Mouse (Mus musculus) MEL (cell line): ENCODE results near the gene Rcl1. TPM values are rescaled to one million over a fixed set of nuclear protein-coding genes. Genes with fewer than 3 reads are reported as not detected.

Experiments used
- DNase-seq: peaks from one replicate; pipeline ENCODE4 v3.0.0; 2011; ENCODE audit warnings: low read depth, low spot score
- H3K27ac ChIP-seq: 2 replicates; pipeline ENCODE4 v1.5.1; 2012; ENCODE audit warnings: low read depth, mild to moderate bottlenecking, control low read depth, low read length, moderate library complexity; ENCODE audit not compliant: control insufficient read depth
- H3K27me3 ChIP-seq, 2 experiments: fragments of 150-350 bp in 1 of 2; sonication (generic) in 1 of 2; 2 replicates each; pipeline ENCODE4 v1.6.1; 2012; ENCODE audit warnings: low read length in 2 of 2, mild to moderate bottlenecking in 2 of 2, improper control_type of control experiment in 1 of 2, moderate library complexity in 1 of 2; ENCODE audit not compliant: insufficient read depth in 2 of 2, control insufficient read depth in 1 of 2
- H3K36me3 ChIP-seq, 2 experiments: 2 replicates each; pipeline ENCODE4 v1.6.1; 2012 to 2014; ENCODE audit warnings: low read length in 2 of 2, improper control_type of control experiment in 1 of 2, inconsistent platforms in 1 of 2, mild to moderate bottlenecking in 1 of 2; ENCODE audit not compliant: insufficient read depth in 2 of 2, control insufficient read depth in 1 of 2
- H3K4me1 ChIP-seq, 2 experiments: fragments of 150-350 bp in 1 of 2; sonication (generic) in 1 of 2; 2 replicates each; pipeline ENCODE4 v1.6.1; 2012; ENCODE audit warnings: low read length in 2 of 2, improper control_type of control experiment in 1 of 2, mild to moderate bottlenecking in 1 of 2; ENCODE audit not compliant: insufficient read depth in 2 of 2, control insufficient read depth in 1 of 2
- H3K4me3 ChIP-seq, 2 experiments: fragments of 150-350 bp in 1 of 2; sonication (generic) in 1 of 2; 2 replicates each; pipeline ENCODE4 v1.5.1; 2012; ENCODE audit warnings: low read depth in 2 of 2, low read length in 2 of 2, mild to moderate bottlenecking in 2 of 2, moderate library complexity in 2 of 2, control low read depth in 1 of 2, improper control_type of control experiment in 1 of 2; ENCODE audit not compliant: control insufficient read depth in 1 of 2, insufficient read depth in 1 of 2
- H3K79me2 ChIP-seq: 2 replicates; pipeline ENCODE4 v1.6.1; 2012; ENCODE audit warnings: mild to moderate bottlenecking, low read length, moderate library complexity; ENCODE audit not compliant: control insufficient read depth, poor library complexity, insufficient read depth
- H3K9ac ChIP-seq: 2 replicates; pipeline ENCODE4 v1.6.1; 2012; ENCODE audit warnings: low read depth, mild to moderate bottlenecking, control low read depth, low read length, moderate library complexity; ENCODE audit not compliant: control insufficient read depth, poor library complexity, severe bottlenecking
- H3K9me3 ChIP-seq: fragments of 150-350 bp; sonication (generic); replicated peaks from 2 replicates; pipeline ENCODE4 v1.6.1; 2012; ENCODE audit warnings: mild to moderate bottlenecking, low read length, improper control_type of control experiment, moderate library complexity; ENCODE audit not compliant: insufficient read depth
- BHLHE40 ChIP-seq: IDR thresholded peaks from 2 replicates; pipeline ENCODE4 v1.6.1; 2012; ENCODE audit warnings: low read depth, mild to moderate bottlenecking, inconsistent platforms, low read length, improper control_type of control experiment, borderline replicate concordance
- CTCF ChIP-seq, 3 experiments: IDR thresholded peaks in 2 of 3; conservative IDR thresholded peaks in 1 of 3; 2 replicates each; pipeline ENCODE4 v1.5.1; 2011 to 2012; ENCODE audit warnings: low read length in 3 of 3, low read depth in 2 of 3, mild to moderate bottlenecking in 2 of 3, improper control_type of control experiment in 1 of 3, inconsistent platforms in 1 of 3, mixed read lengths in 1 of 3, moderate library complexity in 1 of 3; ENCODE audit not compliant: control insufficient read depth in 1 of 3, insufficient read depth in 1 of 3, poor library complexity in 1 of 3, severe bottlenecking in 1 of 3
- ELF1 ChIP-seq: IDR thresholded peaks from 2 replicates; pipeline ENCODE4 v1.6.1; 2014; ENCODE audit warnings: low read depth, mild to moderate bottlenecking, inconsistent platforms, low read length, improper control_type of control experiment, moderate library complexity
- EP300 ChIP-seq, 2 experiments: IDR thresholded peaks; 2 replicates each; pipeline ENCODE4 v1.6.1; 2011; ENCODE audit warnings: improper control_type of control experiment in 2 of 2, low read length in 2 of 2, low read depth in 1 of 2, mild to moderate bottlenecking in 1 of 2
- ETS1 ChIP-seq: IDR thresholded peaks from 2 replicates; pipeline ENCODE4 v1.6.1; 2012; ENCODE audit warnings: low read depth, mild to moderate bottlenecking, inconsistent platforms, low read length, improper control_type of control experiment, moderate library complexity
- GABPA ChIP-seq: IDR thresholded peaks from 2 replicates; pipeline ENCODE4 v1.6.1; 2012; ENCODE audit warnings: low read depth, mild to moderate bottlenecking, inconsistent platforms, low read length, improper control_type of control experiment, moderate library complexity
- GATA1 ChIP-seq: IDR thresholded peaks from 2 replicates; pipeline ENCODE4 v1.6.1; 2011; ENCODE audit warnings: low read depth, low read length, improper control_type of control experiment
- HCFC1 ChIP-seq: IDR thresholded peaks from 2 replicates; pipeline ENCODE4 v1.6.1; 2012; ENCODE audit warnings: low read depth, mild to moderate bottlenecking, inconsistent platforms, low read length, improper control_type of control experiment, moderate library complexity
- JUND ChIP-seq: IDR thresholded peaks from 2 replicates; pipeline ENCODE4 v1.6.1; 2011; ENCODE audit warnings: low read depth, mild to moderate bottlenecking, improper control_type of control experiment, low read length
- KAT2A ChIP-seq: conservative IDR thresholded peaks from 2 replicates; pipeline ENCODE4 v1.6.1; 2012; ENCODE audit warnings: low read depth, low read length, improper control_type of control experiment, inconsistent platforms
- MAZ ChIP-seq: IDR thresholded peaks from 2 replicates; pipeline ENCODE4 v1.6.1; 2012; ENCODE audit warnings: low read depth, mild to moderate bottlenecking, inconsistent platforms, low read length, improper control_type of control experiment
- MXI1 ChIP-seq: IDR thresholded peaks from 2 replicates; pipeline ENCODE4 v1.6.1; 2011; ENCODE audit warnings: mild to moderate bottlenecking, low read depth, low read length, improper control_type of control experiment
- MYB ChIP-seq: IDR thresholded peaks from 2 replicates; pipeline ENCODE4 v1.6.1; 2011; ENCODE audit warnings: mild to moderate bottlenecking, low read depth, low read length, improper control_type of control experiment
- NELFE ChIP-seq: IDR thresholded peaks from 2 replicates; pipeline ENCODE4 v1.6.1; 2011; ENCODE audit warnings: low read depth, low read length, improper control_type of control experiment
- NRF1 ChIP-seq: IDR thresholded peaks from 2 replicates; pipeline ENCODE4 v1.6.1; 2014; ENCODE audit warnings: low read depth, mild to moderate bottlenecking, inconsistent platforms, low read length, improper control_type of control experiment, moderate library complexity; ENCODE audit not compliant: poor library complexity, insufficient read depth, severe bottlenecking
- POLR2A ChIP-seq, 2 experiments: IDR thresholded peaks; 2 replicates each; pipeline ENCODE4 v1.6.1; 2011 to 2012; ENCODE audit warnings: low read length in 2 of 2, mild to moderate bottlenecking in 2 of 2, control low read depth in 1 of 2, improper control_type of control experiment in 1 of 2, low read depth in 1 of 2, moderate library complexity in 1 of 2; ENCODE audit not compliant: control insufficient read depth in 1 of 2, insufficient read depth in 1 of 2, poor library complexity in 1 of 2
- RAD21 ChIP-seq: IDR thresholded peaks from 2 replicates; pipeline ENCODE4 v1.6.1; 2011; ENCODE audit warnings: mild to moderate bottlenecking, low read depth, low read length, improper control_type of control experiment
- RCOR1 ChIP-seq: IDR thresholded peaks from 2 replicates; pipeline ENCODE4 v1.6.1; 2012; ENCODE audit warnings: low read depth, mild to moderate bottlenecking, inconsistent platforms, low read length, improper control_type of control experiment
- SMC3 ChIP-seq: IDR thresholded peaks from 2 replicates; pipeline ENCODE4 v1.6.1; 2011; ENCODE audit warnings: low read depth, low read length, improper control_type of control experiment
- UBTF ChIP-seq: IDR thresholded peaks from 2 replicates; pipeline ENCODE4 v1.6.1; 2012; ENCODE audit warnings: low read depth, mild to moderate bottlenecking, inconsistent platforms, low read length, improper control_type of control experiment, moderate library complexity, borderline replicate concordance; ENCODE audit not compliant: insufficient read depth
- USF2 ChIP-seq, 2 experiments: IDR thresholded peaks; 2 replicates each; pipeline ENCODE4 v1.6.1; 2011 to 2012; ENCODE audit warnings: improper control_type of control experiment in 2 of 2, low read length in 2 of 2, borderline replicate concordance in 1 of 2, inconsistent platforms in 1 of 2, low read depth in 1 of 2, mild to moderate bottlenecking in 1 of 2; ENCODE audit not compliant: insufficient read depth in 1 of 2
- ZC3H11A ChIP-seq: IDR thresholded peaks from 2 replicates; pipeline ENCODE4 v1.6.1; 2012; ENCODE audit warnings: low read depth, mild to moderate bottlenecking, inconsistent platforms, low read length, improper control_type of control experiment
- ZKSCAN1 ChIP-seq: IDR thresholded peaks from 2 replicates; pipeline ENCODE4 v1.6.1; 2012; ENCODE audit warnings: low read depth, mild to moderate bottlenecking, inconsistent platforms, low read length, improper control_type of control experiment, moderate library complexity
- ZNF384 ChIP-seq: IDR thresholded peaks from 2 replicates; pipeline ENCODE4 v1.6.1; 2012; ENCODE audit warnings: low read depth, mild to moderate bottlenecking, inconsistent platforms, low read length, improper control_type of control experiment
- polyA plus RNA-seq, 2 experiments: library from polyadenylated mRNA; stranded (reverse) in 1 of 2; unstranded in 1 of 2; fragments of >175 nt in 1 of 2; fragments of >200 nt in 1 of 2; gene quantifications; 2 replicates each; pipeline versions ENCODE4 v1.2.1 to v1.2.4; 2012; ENCODE audit warnings: low replicate concordance in 2 of 2, low read depth in 1 of 2; ENCODE audit not compliant: insufficient read length in 2 of 2, insufficient read depth in 1 of 2, missing spikeins in 1 of 2
- total RNA-seq: library from RNA; depleted of rRNA; stranded (reverse); fragments of 300-350 nt; gene quantifications from 2 replicates; pipeline ENCODE4 v1.2.3, GENCODE M21; 2012

Rcl1 gene
- total and polyA plus RNA-seq, 3 experiments = 86.4 to 122 TPM; not detected in 1

DNA sequence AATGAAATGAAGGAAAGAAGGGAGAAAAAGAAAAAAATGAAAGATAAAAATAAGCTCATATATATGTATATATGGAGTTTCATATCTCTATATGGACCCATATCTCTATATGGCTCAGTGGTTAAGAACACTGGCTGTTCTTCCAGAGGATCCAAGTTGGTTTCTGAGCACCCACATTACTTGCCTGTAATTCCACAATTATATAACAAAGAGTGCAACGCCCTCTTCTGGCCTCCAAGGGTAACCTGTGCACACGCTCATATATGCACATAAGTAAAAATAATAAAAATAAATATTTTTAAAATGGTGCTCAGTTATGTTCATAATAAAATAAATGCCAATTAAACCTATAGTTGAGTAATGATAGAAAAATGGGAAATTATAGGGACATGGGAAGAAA is 41.5 kb upstream of the Rcl1 start:
- H3K79me2 ChIP-seq = no peaks in the 10 kb centered on the region
- H3K9ac ChIP-seq = no peak overlapping the region
- peaks cover 0 to 9% of the 10 kb centered on the region in 2 experiments; a peak in 2 of 4 replicates for H3K36me3 ChIP-seq
- DNase-seq = peak; percentile 41
- TF ChIP-seq MAZ (no peak), ELF1 (no peak), RCOR1 (no peak), NELFE (no peak), SMC3 (peak; percentile 22; the same call in 1 of the 2 replicates), ZC3H11A (peak; percentile 39), GATA1 (no peak), CTCF (IDR thresholded peaks at IDR 0.05 in 2 of 3, conservative IDR thresholded peaks at IDR 0.05 in 1 of 3; ENCODE audit: control insufficient read depth in 1 of 3, insufficient read depth in 1 of 3, low read depth in 2 of 3, low read length in 3 of 3, poor library complexity in 1 of 3, severe bottlenecking in 1 of 3) (peak; percentile 13 to 41 (median 23); a peak in 4 of 6 replicates), RAD21 (peak; percentile 49), ZKSCAN1 (no peak), UBTF (no peak), ZNF384 (no peak), BHLHE40 (no peak), KAT2A (no peak)
- peaks cover 2 to 10% of the 10 kb centered on the region in 2 experiments; a peak in 2 of 4 replicates for H3K4me1 ChIP-seq
- no peaks in the 10 kb centered on the region for H3K27me3 ChIP-seq
- no peaks in the 10 kb centered on the region for H3K9me3 ChIP-seq
- H3K4me3 ChIP-seq = no peak overlapping the region
- H3K27ac ChIP-seq = no peak overlapping the region

DNA sequence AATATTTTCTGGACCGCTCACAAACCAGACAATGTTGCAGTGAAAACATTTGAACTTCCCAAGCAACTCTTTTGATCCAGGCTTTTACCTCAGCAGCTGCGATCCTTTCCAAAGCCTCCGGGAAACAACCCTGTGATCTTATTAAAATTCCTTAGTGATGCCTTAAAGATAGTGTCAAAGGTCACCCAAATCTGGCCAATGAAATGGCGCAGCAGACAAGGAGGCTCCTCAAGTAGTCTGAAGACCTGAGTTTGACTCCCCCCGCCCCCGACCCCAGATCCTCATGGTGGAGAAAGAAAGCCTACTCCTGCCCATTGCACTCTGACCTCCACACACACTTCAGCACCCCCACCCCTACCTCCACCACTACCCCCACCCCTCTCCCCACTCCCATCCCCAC is 40.9 kb upstream of the Rcl1 start:
- H3K4me1 ChIP-seq = peaks cover 2 to 12% of the 10 kb centered on the region in 2 experiments; a peak in 3 of 4 replicates
- TF ChIP-seq USF2 (IDR thresholded peaks at IDR 0.05; ENCODE audit: borderline replicate concordance in 1 of 2, insufficient read depth in 1 of 2, low read depth in 1 of 2, low read length in 2 of 2) = no peak
- no peak for TF ChIP-seq ETS1
- no peak for TF ChIP-seq MYB
- TF ChIP-seq HCFC1 = no peak
- TF ChIP-seq JUND = no peak
- no peak for TF ChIP-seq POLR2A (IDR thresholded peaks at IDR 0.05; ENCODE audit: control insufficient read depth in 1 of 2, insufficient read depth in 1 of 2, low read depth in 1 of 2, low read length in 2 of 2, poor library complexity in 1 of 2)
- no peak for TF ChIP-seq RCOR1
- TF ChIP-seq MXI1 = no peak
- TF ChIP-seq NRF1 = no peak
- TF ChIP-seq EP300 (IDR thresholded peaks at IDR 0.05; ENCODE audit: low read depth in 1 of 2, low read length in 2 of 2) = no peak
- no peak for TF ChIP-seq SMC3
- no peak for TF ChIP-seq ZNF384
- no peak for TF ChIP-seq GABPA
- no peaks in the 10 kb centered on the region for H3K79me2 ChIP-seq
- H3K4me3 ChIP-seq = no peak overlapping the region
- H3K9me3 ChIP-seq = no peaks in the 10 kb centered on the region
- no peaks in the 10 kb centered on the region for H3K27me3 ChIP-seq
- H3K9ac ChIP-seq = no peak overlapping the region
- H3K36me3 ChIP-seq = peaks cover 0 to 12% of the 10 kb centered on the region in 2 experiments; a peak in 2 of 4 replicates
- no peak for DNase-seq
- H3K27ac ChIP-seq = no peak overlapping the region
